Mouse (Mus musculus) ovary, adult 10 weeks (tissue): ENCODE measurements around the gene Tnfsf4. TPM values are rescaled to one million over a fixed set of nuclear protein-coding genes. Genes with fewer than 3 reads are reported as not detected.

Experiments used
- polyA plus RNA-seq: library from polyadenylated mRNA; stranded (reverse); fragments of 350-450 nt; fragmentation: Illumina TruSeq; extraction: RNeasy Lipid Tissue Mini Kit (QIAGEN cat#74804); gene quantifications from one replicate; pipeline ENCODE4 v1.2.3, GENCODE M21; 2014

The Tnfsf4 gene
- not detected for polyA plus RNA-seq

DNA sequence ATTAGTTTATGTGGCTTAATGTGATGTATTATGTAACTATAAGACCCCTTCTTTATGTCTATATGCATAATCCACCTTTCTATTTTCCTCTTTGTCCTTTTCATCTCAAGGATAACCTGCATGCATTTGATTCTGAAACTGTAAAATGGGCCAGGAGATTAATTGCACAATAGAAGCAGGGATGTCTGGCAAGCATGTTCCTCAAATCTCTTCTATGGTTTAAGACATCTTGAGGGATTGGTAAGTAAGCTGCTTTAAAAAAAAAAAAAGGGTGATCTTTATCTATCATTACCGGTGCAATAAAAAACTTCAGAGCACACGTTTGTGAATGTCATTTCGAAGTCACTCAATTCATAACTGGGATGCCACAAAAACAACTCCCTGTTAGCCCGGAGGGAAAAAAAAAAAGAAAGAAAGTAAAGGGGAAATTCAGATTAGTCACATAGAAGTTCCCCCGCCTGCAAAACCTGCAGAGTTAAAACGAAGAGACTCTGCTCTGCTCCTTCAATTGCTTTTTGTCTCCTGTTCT lies at the start of gene Tnfsf4:
Gene Tnfsf4 (plus strand): TSS at position 479 of the 529 bp plus-strand sequence.

Other genes starting within 250 kb of the Tnfsf4 start
- gene Tex50, start 236.1 kb upstream of the Tnfsf4 start, polyA plus RNA-seq = not detected
- 180 TPM for gene Prdx6, start 144.2 kb upstream of the Tnfsf4 start, polyA plus RNA-seq
- 0.29 TPM for gene Tnfsf18, start 99.2 kb downstream of the Tnfsf4 start, polyA plus RNA-seq